Mouse (Mus musculus) T-helper 1 cell (primary cell): Measurements from ENCODE around the gene Olfr854.

ENCODE experiments used
- in situ Hi-C: fragments of 300-600 bp; cut with MboI, MseI; formaldehyde crosslinking; loops from one replicate; pipeline ENCODE4 v1.15.1; 2025; ENCODE audit warnings: high pct_unique_total_duplicates

Gene Olfr854

DNA sequence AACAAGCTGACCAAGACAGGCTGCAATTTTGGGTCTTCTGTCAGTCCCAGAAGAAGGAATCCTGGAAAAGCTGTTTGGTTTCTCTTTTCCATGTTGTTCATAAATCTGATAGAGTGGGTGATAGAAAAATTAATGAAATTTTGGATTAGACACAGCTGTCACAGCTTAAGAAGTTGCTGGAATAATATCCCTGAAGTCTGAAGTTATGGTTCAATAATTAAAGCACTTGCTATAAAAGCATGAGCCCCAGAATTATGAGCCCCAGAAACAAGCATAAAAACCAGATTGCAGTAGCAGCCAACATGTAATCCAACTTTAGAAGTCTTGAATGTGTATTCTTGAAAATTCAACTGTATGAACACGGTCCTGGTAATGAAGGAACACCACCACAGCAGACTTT, at the start of gene Olfr854:
Gene Olfr854, minus strand, starts transcription at position 101 of the 400 bp plus-strand sequence.
- in situ Hi-C loops, result no loop called here

DNA sequence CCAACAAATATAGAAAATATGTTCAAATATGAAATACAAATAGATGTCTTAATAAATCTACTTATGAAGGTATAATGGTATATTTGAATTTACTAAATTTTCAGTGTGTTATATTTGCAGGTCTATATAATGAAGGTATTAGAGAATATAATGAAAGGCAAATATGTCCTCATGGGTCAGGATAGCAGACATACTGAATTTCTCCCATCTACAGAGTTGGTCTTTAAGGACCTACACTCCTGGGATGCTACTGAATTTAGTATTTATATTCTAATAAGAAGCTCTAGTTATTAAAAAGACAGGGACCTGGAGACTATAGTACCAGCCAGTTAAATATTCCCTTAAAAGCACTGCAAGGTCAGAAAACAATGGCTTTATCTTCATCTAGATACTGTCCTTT, 15.1 kb upstream of the Olfr854 start, which contains the start of gene Olfr855:
Gene Olfr855, plus strand, starts transcription at position 301 of the 400 bp plus-strand sequence.
- in situ Hi-C loops, result no loop called here

DNA sequence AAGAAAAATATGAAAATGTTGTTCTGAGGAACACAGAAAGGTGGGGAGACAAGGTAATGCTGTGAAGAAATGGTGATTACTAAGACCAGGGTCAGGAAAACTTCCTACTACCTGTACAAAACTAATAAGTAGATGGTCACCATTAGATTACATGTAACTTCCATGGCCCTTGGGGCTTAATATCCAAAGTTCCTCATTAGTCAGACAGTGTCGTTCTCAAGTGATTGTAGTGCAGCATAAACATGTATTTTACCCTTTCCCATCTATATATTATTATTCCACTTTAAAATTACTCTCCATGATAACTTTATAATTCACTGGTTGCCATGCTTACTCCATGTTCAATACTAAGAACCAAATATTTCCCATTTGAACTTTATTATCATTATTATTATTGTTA, 26.2 kb downstream of the Olfr854 start, which contains the start of gene Olfr853:
Gene Olfr853, minus strand, starts transcription at position 101 of the 400 bp plus-strand sequence.
- in situ Hi-C loops, result no loop called here
